Mouse (Mus musculus) kidney, adult 2 months (tissue): ENCODE data around the gene Cnnm3.

Source experiments
- CTCF ChIP-seq: fragments of 200-500 bp; conservative IDR thresholded peaks from 2 replicates; pipeline ENCODE4 v1.5.1; 2011; ENCODE audit warnings: low read depth, mild to moderate bottlenecking, control low read depth, low read length, moderate library complexity, mixed read lengths; ENCODE audit not compliant: insufficient read depth, insufficient read length
- POLR2A ChIP-seq: fragments of 200-500 bp; IDR thresholded peaks from one replicate; pipeline ENCODE4 v1.6.1; 2011; ENCODE audit warnings: low read depth, low read length, control low read depth

GRCm38 (mm10) chr1:36467446-36467845, 44.2 kb upstream of the Cnnm3 start:
- TF ChIP-seq CTCF: no peak
- no peak for TF ChIP-seq POLR2A
